Mouse (Mus musculus): ENCODE measurements around the gene A030005L19Rik.
"Not testable (repeated sequence)": the region's sequence is repeated elsewhere in the genome, so short reads cannot be mapped to it uniquely, and the experiment has no call there.

The A030005L19Rik gene

DNA sequence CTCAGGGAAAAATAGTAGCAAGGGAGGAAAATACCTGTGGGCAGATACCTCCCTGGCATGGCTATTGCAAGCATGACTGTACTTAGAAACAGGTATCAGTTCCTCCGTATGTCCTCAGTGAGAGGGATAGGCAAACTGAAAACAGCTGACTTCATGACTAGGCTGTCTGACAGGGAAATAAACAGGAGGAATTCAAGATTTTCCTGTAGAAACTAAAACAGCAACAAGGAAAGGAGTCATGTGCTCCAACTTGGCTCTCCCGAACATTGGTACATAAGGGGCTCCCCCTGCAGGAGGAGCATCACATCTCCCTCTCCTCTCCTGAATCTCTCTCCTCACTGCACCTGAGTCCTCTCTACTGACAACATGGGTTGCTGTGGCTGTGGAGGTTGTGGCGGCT, at the start of gene A030005L19Rik:
TSS of gene A030005L19Rik (plus strand) at position 301 of the 400 bp plus-strand sequence.
- no peak for DNase-seq

DNA sequence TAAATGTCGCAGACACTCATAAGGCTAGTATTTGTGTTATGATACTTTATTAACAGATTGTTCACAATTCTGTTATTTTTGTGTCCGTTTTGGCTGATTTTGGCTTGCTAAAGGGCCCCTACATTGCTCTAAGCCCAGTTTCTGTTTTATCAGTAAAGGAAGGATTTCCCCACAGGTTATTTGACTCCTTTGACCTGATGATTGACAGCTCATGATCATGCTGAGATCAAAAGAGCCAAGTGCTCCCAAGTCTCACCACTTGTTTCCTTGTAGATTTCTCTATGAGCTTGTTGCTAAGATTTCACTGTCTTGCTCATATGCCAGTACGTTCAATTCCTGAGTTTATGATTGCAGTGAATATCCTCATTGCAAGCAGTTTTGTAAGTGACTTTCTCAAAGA, 42.9 kb upstream of the A030005L19Rik start:
- DNase-seq = no peak

DNA sequence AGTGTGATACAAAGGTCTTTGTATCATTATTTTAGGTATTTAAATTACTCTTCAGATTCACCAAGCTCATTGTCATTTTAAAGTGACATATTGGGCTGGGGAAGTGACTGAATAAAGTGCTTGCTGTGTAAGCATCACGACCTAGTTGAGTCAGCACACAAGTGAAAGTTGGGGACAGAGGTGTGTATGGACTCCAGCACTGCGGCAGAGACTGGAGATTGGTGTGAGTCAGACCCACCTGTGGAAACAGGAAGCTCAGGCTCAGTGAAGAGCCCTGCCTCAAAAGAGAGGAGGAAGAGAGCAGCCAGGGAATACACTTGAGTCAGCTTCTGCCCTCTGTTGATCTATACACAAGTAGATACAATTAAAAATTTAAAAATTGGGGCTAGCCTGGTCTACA, 34.0 kb upstream of the A030005L19Rik start:
- DNase-seq = no peak

DNA sequence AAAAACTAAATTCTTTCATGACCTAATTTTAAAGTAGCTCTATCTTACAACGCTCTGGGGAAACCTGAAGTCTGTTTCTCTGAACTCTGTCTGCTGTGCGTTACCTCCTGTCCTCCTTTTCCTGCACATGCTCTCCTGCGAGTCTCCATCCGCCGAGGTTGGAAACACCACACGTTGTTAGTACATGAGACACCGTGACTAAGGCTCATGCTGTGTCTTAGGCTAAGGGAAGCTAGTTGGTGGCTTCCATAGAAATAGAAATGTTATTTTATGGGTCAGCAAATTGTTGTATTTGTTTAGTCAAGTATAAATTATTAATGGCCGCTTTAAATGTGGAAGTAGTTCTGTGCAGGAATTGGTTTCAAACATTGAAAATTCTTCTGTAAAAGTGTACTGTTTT, 32.9 kb upstream of the A030005L19Rik start:
- DNase-seq = no peak

DNA sequence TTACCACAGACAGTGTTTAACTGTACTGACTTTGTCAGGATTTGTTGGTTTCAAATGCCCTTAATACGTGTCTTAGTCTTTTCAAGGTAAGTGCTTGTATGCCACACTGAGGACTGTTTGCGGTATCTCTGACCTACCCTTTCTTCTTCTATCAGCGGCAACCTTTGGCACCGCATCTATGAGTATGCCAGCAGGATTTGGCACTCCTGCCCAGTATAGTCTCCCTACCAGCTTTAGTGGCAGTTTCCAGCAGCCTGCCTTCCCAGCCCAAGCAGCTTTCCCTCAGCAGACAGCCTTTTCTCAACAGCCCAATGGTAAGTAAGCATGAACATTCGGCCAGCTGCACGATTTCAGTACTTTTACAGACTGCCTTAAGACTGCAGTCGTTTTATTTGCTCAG, 19.9 kb upstream of the A030005L19Rik start:
- DNase-seq = no peak

DNA sequence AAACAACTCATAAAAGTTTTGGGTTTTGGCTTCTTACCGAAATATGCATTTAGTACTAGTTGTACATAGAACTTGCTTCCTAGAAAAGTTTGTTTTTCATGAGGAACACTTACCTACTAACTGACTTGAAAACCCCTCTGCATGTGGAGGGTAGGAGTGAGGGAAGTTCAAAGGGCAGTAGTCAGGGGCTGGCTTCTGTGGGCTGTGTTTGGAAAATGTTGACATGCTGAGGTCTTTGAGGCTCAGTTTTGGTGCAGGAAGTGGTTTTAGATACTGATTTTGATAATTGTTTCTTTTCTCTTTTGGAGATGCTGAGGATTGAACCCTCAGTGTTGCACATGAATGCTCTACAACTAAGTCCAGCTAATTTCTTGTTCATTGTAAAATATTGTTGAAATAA, 12.6 kb upstream of the A030005L19Rik start:
- no peak for DNase-seq

DNA sequence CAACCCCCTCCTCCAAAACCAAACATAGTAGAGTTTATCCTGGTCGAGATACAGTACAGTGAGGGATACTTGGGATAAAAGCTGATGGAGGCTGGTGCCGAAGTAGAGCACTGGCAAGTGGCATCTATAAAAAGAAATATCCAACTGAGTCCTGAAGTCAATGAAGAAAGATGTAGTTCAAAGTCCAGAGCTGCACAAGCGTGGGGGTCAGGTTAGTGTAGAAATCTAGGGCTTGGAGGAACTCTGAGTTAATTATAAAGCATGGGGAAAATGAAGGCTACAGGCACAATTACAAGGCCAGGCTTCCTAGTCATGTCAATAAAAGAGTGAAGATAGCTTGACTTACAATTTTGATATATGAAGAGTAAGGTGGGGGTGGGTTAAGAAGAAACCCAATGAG, 11.9 kb upstream of the A030005L19Rik start:
- no peak for DNase-seq

DNA sequence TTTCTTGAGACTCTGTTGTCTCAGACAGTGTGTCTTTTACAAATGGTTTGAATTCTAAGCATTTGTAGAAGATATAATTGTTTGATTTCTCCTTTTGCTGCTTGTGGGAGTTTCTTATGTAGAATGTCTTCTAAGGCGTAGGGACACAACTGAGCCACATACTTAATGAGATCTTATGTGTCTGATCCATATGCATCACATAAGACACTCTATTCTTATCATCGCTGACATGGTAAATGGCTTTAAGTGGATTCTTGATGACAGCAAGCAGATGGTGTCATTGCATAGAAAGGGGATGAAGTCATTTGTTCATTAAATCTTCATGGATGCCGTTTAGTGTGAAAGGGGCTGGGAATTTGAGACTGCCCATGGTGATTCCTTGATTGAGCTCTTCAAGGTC, 7.2 kb upstream of the A030005L19Rik start:
- DNase-seq = no peak

DNA sequence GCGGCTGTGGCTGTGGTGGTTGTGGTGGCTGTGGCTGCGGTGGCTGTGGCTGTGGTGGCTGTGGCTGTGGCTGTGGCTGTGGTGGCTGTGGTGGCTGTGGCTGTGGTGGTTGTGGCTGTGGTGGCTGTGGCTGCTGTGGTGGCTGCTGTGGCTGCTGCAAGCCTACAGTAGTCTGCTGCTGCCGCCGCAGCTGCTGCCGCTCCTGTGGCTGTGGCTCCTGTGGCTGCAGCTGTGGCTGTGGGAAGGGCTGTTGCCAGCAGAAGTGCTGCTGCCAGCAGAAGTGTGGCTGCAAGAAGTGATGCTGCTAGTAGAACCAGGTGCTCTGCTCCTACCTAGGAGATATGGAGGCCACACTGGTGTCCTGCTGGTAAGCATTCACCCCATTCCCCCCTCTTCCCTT, 309 bp downstream of the A030005L19Rik start:
- DNase-seq = not testable (repeated sequence)

DNA sequence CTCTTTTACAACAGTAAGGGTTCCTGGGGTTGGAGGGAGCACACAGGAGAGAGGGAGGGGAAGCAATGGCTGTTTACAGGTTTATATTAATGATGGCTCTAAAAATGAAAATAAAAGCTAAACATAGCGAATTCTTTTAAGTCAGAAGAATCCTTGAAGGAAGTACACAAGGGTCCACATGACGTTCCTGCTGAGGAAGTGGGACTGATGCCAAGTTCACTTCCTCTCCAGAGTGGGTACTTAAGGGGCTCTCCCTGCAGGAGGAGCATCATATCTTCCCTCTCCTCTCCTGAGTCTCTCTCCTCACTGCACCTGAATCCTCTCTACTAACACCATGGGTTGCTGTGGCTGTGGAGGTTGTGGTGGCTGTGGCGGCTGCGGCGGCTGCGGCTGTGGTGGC, 11.5 kb downstream of the A030005L19Rik start, which contains the start of gene A030014E15Rik:
TSS of gene A030014E15Rik (plus strand) at position 268 of the 400 bp plus-strand sequence.
- DNase-seq = no peak

DNA sequence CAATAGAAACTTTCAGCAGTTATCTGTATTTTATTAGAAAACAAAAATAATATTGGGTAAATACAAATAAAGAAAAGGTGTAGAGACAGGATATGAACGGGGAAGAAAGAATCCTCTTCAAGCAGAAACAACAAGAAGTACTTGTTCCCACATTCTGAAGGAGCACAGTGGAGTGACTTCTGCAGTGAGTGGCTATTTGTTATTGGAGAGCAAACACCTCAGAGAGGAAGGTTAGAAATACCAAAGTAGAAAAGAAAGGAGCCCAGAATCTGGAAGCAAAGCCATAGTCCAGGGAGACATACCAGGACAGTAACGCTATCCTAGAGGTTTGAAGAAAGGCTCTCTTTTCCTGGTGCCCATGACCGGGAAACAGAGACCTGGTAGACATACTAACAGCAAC, 17.4 kb downstream of the A030005L19Rik start:
- not testable (repeated sequence) for DNase-seq

DNA sequence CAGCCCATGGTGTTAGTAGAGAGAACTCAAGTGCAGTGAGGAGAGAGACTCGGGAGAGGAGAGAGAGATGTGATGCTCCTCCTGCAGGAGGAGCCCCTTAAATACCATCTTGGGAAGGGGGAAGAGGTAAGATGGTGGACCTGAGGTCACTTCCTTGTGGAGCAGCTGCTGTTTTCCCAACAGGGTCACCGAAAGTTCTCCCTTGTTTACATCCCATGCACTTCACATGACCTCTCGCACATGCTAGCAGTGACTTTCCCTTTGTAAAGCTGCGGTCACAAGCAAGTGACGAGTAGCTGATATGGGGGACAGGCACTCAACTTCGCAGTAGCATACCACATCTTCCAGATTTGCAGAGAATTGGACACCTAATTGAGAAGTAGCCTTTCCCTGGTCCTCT, 18.2 kb downstream of the A030005L19Rik start, which contains the start of gene Gm6217:
TSS of gene Gm6217 (minus strand) at position 74 of the 400 bp plus-strand sequence.
- not testable (repeated sequence) for DNase-seq

DNA sequence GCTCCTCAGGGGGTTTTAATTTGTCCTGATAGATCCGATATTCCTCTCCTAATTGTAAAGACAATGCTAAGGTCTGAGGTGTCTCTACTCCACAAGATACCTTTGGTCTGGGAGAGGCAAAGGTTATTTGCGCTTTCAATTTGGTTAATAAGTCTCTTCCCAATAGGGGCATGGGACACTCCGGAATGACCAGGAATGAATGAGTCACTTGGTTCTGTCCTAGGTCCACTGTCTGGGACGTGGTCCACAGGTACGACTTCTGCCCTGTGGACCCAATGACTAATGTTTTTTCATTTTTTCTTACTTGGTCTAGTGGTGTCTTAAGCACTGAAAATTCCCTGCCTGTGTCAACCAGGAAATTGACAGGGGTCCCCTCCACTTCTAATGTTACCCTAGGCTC, 25.5 kb downstream of the A030005L19Rik start:
- peak; percentile 24 for DNase-seq

DNA sequence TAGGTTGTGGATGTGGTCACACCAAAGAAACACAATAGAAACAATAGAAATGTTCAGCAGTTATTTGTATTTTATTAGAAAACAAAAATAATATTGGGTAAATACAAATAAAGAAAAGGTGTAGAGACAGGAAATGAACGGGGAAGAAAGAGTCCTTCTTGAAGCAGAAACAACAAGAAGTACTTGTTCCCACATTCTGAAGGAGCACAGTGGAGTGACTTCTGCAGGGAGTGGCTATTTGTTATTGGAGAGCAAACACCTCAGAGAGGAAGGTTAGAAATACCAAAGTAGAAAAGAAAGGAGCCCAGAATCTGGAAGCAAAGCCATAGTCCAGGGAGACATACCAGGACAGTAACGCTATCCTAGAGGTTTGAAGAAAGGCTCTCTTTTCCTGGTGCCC, 29.4 kb downstream of the A030005L19Rik start:
- not testable (repeated sequence) for DNase-seq

DNA sequence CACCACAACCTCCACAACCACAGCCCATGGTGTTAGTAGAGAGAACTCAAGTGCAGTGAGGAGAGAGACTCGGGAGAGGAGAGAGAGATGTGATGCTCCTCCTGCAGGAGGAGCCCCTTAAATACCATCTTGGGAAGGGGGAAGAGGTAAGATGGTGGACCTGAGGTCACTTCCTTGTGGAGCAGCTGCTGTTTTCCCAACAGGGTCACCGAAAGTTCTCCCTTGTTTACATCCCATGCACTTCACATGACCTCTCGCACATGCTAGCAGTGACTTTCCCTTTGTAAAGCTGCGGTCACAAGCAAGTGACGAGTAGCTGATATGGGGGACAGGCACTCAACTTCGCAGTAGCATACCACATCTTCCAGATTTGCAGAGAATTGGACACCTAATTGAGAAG, 30.2 kb downstream of the A030005L19Rik start, which contains the start of gene A030003K21Rik:
TSS of gene A030003K21Rik (minus strand) at position 94 of the 400 bp plus-strand sequence.
- not testable (repeated sequence) for DNase-seq

DNA sequence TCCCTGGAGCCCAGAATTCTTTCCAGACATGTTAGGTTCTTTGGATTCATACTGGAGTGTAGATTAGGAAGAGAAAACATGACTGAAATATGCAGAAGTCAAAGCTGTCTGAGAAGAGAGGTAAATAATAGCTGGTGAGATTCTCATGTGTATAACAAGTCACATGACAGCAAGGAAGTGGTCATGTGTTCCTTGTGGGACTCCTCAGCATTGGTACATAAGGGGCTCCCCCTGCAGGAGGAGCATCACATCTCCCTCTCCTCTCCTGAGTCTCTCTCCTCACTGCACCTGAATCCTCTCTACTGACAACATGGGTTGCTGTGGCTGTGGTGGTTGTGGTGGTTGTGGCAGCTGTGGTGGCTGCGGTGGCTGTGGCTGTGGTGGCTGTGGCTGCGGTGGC, 32.9 kb downstream of the A030005L19Rik start:
- DNase-seq = not testable (repeated sequence)

DNA sequence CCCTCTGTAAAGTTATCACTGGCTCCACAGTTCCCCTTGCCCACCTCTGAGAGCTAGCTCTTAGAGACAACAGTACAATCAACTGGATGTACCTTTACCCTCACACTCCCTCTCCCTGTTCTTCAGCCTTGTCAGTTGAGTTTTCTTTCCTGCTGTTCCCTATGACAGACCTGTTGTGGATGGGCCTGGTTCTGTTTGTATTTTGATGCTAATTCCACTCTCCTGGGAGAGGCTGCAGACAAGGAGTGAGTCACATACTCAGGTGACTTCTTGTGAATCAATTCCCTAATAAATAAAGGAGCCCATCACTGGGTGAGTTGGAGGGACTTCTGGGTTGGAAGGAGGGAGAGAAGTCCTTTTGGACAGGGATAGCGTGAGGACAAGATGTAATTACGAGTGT, 35.5 kb downstream of the A030005L19Rik start:
- DNase-seq = no peak

DNA sequence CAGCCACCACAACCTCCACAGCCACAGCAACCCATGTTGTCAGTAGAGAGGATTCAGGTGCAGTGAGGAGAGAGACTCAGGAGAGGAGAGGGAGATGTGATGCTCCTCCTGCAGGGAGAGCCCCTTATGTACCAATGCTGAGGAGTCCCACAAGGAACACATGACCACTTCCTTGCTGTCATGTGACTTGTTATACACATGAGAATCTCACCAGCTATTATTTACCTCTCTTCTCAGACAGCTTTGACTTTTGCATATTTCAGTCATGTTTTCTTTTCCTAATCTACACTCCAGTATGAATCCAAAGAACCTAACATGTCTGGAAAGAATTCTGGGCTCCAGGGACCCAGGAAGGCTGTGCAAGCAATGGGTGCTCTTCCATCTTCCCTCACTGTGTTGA, 42.8 kb downstream of the A030005L19Rik start, which contains the start of gene Gm7544:
TSS of gene Gm7544 (minus strand) at position 101 of the 400 bp plus-strand sequence.
- DNase-seq = not testable (repeated sequence)

DNA sequence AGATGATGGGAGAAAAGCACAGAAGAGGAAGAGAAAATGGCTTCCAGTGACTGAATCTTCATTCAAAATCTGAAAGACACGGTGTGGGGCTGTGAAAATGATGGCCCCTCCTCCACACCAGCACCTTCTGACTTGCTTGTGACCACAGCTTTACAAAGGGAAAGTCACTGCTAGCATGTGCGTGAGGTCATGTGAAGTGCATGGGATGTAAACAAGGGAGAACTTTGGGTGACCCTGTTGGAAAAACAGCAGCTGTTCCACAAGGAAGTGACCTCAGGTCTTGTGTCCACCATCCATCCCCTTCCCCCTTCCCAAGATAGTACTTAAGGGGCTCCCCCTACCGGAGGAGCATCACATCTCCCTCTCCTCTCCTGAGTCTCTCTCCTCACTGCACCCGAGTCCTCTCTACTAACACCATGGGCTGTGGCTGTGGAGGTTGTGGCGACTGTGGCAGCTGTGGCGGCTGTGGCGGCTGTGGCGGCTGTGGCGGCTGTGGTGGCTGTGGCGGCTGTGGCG, 46.8 kb downstream of the A030005L19Rik start, which contains the start of gene Gm47955:
TSS of gene Gm47955 (plus strand) at position 417 of the 516 bp plus-strand sequence.
- DNase-seq = no peak
